Mouse (Mus musculus) bone marrow, adult 2 months (tissue): Measurements from ENCODE around the gene Dnajb13.

Experiments used
- CTCF ChIP-seq: fragments of 200-500 bp; IDR thresholded peaks from 2 replicates; pipeline ENCODE4 v1.5.1; 2011; ENCODE audit warnings: low read length, control low read depth; ENCODE audit not compliant: control insufficient read depth, insufficient read depth
- POLR2A ChIP-seq: fragments of 200-500 bp; IDR thresholded peaks from 2 replicates; pipeline ENCODE4 v1.6.1; 2011; ENCODE audit warnings: low read depth, mild to moderate bottlenecking, control low read depth, low read length, borderline replicate concordance; ENCODE audit not compliant: control insufficient read depth

DNA sequence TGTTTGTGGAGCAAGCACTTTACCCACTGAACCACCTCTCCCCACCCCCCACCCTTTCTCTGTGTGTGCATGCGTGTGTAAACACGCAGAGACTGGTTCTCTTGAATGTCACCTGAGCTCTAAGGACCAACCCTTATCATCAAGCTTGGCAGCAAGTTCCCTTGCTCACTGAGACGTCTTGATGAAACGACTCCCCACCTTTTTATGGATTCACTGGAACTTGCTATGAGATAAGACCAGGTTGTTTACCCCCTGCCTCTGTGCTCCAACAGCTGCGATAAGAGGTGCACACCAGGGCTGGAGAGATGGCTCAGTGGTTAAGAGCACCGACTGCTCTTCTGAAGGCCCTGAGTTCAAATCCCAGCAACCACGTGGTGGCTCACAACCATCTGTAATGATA lies 5.4 kb upstream of the Dnajb13 start:
- TF ChIP-seq CTCF (no peak), POLR2A (no peak)
